Mouse (Mus musculus): ENCODE results near the gene 1700011L22Rik.

Gene 1700011L22Rik

DNA sequence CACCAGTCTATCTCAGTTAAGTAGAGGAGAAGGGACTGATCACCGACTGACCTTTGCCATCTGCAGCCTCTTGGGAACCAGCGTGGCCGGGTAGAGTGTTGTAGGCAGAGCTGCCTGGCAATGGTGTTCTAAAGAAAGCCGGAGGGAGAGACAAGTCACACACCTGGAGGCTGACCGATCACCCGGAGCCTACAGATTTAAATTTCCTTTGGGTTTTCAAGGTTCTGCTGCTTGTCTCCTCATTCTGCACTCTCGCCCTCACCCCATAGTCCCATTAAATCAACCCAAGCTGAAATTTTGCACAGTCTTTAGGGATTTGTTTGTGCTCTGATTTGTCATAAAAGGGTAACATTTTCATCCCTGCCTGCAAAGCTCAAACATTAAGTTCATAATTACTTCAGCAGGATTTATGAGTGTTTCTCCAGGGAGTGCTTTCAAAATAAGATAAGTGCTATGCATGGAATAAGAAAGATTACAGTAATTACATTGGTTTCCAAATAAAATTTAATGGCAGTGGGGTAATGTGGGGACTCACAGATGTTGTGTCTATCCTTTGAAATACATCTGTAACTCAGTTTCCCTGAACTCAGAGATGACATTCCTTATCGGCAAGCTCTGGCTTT, 19.0 kb downstream of the 1700011L22Rik start:
- no peak for DNase-seq

DNA sequence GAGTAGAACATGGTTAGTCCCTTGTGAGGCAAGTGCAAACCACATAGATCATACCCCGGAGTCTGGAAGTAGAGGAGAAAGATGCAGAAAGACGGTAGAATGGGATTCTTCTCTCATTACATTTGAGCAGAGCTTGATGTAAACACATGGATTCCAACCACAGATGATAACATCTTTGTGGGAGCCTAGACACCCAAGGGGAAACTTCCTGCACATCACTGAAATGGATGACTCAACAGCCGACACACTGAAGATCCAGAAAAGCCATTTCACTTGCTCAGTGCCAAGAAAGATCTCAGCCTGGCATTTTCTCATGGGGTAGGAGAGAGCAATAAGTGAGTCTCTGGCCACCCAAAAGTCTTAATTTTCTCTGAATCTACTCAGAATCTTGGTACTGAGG, 20.5 kb downstream of the 1700011L22Rik start:
- no peak for DNase-seq

DNA sequence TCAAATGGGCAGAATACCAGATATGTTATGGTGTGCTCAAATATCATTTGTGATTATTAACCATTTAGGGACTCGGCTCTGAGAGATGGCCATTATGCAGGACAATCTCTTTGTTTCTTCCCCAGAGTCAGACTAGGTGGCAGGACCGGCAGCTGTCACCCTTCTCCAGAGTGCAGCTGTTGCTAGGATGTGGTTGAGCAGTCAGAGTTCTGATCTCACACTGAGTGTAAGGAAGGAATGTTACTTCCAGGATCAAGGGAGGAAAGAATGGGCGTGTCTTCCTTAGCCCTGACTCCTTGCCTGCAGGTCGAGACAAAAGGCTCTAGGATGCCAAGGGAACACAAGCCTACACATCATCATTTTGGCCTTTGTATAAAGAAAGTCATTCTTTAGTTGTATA, 21.2 kb downstream of the 1700011L22Rik start:
- DNase-seq: no peak

DNA sequence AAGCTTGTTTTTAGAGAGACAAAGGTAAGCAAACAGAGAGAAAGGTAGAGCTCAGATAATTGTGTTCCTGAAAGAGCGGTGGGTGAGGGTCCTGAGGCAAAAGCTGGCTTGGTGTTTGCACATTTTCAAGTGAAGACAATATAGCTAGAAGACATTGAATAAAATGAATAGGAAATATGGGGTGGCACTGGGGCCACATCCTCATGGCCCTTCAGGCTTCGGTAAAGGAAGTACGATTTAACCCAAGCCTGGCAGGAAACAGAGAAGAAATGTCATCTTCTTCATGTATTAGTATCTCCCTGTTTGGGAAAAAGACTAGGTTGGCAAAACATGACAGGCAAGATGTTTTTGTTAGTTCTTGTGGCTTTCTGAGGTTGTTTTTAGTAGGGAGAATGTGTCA, 22.3 kb downstream of the 1700011L22Rik start:
- DNase-seq: no peak

DNA sequence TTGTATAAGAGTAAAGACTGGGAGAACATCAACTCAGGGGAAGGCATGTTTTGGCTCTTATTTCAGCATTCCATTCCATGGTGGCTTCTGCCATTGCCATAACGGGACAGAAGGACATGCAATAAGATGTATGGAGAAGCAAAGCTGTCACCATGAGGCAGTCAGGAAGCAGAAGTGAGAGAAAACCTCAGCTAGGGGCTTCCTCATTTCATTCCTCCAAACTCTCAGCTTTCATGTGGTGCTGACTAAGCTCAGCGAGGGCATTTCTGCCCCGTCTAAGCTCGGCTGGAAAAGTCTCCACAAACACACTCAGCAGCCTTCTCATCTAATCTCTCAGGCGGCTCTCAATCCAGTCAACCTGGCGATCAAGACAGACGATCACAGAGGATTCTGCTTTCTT, 22.8 kb downstream of the 1700011L22Rik start:
- no peak for DNase-seq

DNA sequence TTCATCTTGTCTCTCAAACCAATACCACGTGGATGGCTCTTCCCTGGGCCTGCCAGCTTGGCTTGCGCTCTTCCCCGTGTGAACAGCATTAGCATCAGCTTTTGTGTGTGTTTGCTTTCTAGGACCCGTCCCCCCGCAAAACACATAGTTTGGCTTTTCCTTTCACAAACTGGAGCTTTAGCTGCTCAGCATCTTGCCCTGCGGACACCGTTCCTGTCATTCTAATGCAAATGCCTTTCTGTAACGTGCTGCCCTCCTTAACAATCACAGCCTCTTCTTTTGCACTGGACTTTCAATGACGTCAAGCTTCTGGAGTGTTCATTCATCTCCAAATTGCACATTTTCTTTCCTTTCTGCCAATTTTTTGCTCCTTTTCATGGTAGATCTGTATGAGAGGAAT, 24.0 kb downstream of the 1700011L22Rik start:
- DNase-seq: no peak

DNA sequence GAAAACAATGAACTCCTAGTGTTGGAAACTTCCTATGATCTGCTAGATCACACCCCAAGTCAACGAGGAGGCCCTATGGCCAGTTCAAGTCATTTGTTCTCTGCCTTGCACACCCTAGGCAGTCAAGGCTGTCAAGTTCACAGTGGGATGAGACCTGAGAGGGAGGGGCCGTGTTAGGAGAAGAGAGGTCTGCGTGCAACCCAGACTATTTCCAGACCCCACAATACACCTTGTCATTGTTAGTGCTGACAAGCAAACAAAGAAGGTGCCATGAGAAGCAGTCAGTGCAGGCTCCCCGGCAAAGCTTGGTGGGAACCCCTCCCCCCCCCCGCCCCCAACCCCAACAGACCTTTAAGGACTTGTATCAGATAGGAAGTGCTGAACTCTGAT, 25.6 kb downstream of the 1700011L22Rik start:
- DNase-seq: peak in 1 of 2 experiments; percentile 19

DNA sequence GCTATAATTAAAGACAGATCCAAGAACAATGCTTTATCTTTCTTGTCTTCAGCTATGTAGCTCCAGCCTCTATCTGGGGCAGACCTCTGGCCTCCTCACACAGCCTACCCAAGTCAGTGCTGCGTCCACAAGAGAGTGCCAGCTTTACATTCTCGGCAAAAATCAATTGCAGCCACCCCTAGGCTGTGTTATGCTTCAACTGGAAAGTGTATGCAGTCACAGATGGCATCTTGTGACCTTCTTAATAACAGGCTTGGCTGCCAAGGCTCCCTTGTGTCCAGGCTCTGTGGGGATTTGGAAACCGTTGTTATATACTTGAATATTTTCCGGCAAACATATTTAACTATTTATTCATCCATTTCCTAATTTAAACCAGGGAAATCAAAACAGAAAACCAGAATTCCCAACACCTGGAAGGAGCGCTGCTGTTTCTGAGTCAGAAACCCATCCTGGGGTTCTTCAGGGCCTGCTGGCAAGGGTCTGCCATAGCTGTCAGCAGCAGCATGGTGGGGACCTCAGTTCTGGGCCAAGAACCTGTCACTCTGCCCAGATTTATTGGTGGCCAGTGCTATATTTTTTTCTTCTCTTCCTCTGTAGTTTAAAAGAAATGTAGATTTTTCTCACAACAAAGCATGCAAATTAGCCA, 26.1 kb downstream of the 1700011L22Rik start:
- DNase-seq: peak; percentile 59 to 68

DNA sequence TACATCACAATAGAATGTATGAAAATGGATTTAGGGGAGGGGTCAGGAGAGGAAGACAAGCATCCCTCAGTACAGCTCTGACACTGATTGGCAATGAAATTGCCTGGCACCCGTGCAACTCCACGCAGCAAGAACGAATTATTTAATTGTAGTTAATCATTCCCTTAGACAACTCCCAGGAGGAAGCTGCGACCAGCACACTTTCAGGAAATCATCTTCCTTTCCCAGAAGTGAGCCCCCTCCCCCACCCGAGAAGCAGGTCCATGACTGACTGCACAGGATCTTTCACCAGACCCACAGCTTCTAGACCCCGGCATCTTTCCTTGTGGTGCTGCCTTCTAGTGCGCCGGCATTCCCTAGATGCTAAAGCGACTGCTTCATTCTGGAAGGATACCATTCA, 36.7 kb downstream of the 1700011L22Rik start:
- DNase-seq: no peak

DNA sequence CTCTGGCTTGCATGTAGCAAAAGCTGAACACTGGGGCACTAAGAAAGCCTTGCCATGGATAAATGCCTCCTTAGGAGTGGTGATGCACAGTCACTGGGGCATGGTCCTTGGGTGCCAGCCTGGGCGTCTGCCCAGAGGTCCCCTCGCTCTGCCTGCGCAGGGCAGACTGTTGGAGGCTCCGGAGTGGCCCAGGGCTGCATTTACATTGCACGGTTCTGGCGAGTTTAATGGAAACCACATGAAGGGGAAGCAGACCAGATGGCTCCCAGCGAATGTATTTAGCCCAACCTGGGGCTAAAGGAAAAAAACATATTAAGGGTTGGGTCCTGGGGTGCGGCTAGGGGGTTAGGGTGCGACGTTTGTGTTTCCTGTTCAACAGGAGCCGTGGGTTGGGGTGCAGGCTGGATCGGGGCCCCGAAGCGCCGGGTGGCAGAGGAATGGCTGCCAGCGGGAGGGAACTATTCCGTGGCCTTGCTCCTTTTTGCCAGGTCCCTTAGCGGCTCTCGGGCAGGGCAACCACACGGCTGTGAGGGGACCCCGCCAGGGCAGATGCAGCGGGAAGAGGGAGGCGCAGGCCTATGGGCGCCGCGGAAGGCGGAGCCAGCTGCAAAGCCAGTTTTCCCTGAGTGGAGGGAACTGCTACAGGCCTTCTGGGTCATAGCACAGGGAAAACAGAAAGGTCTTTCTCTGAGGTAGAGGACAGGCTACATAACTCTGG, 38.6 kb downstream of the 1700011L22Rik start:
- DNase-seq: peak; percentile 63 to 69

DNA sequence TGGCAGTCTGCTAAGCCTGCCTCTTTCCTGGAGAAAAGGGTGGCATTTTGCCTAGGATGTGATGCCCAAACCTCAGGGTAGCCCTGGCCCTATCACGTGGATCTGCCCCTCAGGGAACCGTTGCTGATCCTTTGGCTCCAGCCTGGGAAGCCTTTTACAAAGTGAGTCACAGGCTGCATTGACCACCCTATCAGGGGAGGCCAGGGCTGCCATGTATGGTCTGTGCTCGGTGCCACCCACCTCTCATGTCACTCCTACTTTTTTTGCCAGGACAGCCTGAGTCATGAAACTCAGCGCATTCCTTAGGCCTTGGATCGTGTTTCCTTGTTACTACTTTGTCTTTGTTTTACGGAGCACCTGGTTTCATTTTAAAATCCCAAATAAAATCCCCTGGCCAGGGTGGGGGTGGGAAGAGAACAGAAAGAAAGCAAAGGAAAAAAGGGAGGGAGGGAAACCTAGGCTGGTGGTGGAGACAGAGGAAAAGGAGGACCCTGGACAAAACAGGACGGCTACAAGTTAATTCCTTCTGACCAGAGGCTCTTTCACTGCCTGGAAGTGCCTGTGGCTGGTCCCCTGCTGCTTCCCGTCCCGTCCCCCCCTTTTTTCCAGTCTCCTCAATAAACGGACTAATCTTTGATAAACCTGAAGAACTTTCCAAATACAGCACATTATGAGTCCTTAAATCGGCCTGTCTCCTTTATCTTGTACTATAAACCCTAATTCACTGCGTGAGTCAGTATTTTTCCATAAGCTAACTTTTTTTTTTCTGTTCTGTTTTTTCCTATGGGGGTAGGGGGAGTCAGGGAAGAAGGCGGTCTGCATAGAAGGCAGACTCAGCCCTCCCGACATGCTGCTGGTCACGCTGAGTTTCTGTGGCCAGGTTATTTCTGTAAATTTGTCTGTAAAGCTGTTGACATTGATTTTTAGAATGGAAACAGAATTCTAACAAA, 39.4 kb downstream of the 1700011L22Rik start:
- peak; percentile 58 to 64 for DNase-seq

DNA sequence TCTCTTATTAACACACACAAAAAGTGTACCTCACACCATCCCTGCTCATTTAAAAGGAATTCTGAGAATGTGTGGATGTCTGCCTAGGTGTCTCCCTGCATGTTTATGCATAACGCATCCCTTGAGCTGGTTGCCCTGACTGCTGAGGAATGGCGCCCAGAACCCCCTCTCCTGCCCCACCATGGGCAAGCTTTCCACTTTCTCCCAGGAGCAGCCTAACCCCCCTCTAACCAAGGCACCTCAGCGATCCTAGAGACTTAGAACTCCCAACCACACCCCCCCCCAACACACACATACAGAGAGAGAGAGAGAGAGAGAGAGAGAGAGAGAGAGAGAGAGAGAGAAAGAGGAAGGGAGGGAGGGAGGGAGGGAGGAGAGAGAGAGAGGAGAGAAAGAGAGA, 40.2 kb downstream of the 1700011L22Rik start:
- no peak for DNase-seq

DNA sequence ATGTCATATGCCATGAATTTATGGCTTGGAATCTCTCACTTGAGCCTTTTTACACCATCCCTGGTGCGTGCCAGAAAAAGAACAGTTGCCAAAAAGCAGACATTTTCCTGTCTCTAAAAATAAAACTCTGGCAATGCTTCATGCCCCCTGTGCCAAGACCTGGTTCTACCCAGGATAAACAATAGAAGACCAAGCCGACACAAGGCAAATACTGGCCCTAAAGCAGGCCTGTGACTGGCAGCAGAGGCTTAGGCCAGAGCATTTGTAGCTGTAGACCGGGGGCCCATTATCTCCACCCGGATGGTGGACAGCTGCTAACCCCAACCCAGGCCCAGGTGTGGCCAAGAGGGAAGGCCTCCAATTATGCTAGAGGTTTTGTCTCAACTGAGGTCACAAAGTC, 41.5 kb downstream of the 1700011L22Rik start:
- DNase-seq: peak; percentile 83 to 88

DNA sequence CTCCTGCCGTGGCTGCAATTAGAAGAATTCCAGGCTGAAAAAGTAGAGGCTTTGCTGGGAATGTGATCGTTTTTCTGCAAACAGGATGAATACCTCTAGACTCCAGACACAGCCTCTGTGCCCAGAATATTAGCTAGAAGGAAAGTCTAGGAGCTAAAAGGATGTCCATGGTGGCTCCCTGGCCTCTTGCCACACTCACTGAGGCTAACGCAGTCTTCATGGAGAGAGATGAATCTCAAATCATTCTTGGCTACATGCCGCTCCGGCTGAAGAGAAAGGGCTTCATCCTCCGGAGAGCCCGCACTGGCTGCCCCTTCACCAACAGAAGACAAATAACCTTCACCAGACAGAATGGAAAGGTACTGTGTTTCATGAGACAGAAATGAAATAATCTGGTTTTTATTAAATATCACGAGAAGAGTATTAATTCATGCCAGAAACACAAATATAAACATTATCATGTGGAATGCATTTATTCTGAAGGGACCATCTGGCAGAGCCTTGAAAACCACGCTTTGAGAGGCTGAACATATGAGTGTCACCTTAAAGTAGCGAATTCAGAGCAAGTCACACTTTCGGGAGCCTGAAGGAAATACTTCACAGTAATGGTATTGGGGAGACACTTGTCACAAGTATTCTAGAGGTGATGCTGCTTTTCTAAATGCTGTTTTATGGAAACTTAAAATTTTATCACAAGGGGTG, 46.8 kb downstream of the 1700011L22Rik start:
- peak; percentile 41 to 49 for DNase-seq

DNA sequence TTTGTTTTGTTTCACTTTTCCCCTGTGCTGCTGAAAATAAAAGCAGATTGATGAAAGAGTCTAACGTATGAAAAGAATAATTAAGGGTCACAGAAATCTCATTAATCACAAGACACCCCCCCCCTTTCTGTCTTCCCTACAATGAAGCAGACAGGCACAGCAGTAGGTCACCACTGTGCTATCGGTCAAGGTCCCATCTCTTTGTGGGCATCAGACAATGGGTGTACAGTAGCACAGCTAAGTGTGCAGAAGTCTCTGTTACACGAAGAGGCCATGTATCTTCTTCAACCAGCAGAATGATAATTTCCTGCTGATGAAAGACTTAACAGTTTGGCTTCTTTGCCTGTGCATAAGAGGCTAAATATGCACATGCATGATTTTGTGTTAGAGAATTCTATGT, 49.7 kb downstream of the 1700011L22Rik start:
- DNase-seq: no peak

DNA sequence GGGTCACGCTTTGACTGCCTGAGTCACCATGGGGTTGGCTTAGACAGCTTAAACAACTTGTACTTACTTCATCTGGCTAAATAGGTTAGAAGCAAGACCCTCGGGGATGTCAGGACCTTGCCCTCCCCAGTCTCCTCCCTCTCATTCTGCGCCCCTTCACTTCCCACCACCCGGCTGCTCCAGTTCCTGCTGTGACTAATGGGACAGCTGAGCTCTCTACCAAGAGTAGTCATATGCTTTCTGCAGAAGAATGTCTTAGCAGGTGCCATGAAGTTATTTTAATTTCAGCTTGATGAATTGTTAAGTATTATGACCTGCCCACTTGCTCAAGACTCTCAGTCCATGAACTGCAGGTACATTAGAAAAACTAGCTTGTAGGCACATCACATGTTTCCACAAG, 51.9 kb downstream of the 1700011L22Rik start:
- DNase-seq: no peak

DNA sequence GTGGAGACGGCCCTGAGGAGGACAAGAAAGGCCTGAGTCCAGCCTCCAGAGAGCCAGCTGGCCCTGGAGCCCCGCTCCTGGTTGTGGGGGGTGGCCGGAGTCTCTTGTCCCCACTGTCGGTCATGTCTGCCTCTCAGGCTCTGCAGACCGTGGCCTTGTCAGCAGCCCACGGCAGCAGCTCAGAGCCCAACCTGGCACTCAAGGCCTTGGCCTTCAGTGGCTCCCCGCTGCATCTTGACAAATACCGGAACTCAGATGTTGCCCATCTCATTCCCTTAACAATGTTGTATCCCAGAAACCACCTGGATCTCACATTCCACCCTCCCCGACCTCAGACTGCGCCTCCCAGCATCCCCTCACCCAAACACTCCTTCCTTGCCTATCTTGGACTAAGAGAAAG, 58.3 kb downstream of the 1700011L22Rik start:
- no peak for DNase-seq

DNA sequence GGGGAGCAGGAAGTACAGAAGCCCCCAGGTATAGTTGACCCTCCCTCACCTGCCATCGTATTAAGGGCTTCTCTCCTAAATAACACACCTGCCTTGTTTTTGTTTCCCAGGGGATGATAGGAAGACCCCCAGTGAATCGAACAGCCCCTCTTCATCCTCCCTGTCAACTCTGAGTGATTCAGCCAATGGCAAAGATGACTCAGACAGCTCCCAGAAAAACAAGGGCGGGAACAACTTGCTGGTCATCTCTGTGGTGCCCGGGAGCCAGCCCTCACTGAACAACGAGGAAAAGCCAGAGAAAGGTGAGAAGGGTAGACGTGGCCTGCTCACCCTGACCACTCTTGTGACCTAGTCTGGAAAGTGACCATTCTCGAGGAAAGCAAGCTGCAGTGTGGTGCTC, 62.9 kb downstream of the 1700011L22Rik start:
- DNase-seq: no peak

DNA sequence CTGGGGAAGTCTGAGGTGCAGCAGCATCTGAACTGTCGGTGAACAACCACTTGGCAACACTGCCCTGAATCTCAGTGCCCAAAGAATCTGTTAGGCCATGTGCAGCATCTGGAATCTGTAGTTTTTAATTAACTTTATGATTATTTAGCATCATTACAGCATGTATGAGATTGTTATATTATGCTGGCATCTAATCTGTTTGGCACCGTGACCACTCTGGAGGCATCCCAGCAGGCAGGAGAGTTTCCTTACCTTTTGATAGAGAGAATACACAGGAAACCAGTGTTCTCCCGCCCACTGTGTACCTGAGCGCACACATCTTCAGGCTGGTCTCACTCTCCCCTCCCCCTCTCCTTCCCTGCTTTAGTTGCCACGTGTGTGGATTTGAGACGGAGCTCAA, 68.7 kb downstream of the 1700011L22Rik start:
- DNase-seq: no peak

DNA sequence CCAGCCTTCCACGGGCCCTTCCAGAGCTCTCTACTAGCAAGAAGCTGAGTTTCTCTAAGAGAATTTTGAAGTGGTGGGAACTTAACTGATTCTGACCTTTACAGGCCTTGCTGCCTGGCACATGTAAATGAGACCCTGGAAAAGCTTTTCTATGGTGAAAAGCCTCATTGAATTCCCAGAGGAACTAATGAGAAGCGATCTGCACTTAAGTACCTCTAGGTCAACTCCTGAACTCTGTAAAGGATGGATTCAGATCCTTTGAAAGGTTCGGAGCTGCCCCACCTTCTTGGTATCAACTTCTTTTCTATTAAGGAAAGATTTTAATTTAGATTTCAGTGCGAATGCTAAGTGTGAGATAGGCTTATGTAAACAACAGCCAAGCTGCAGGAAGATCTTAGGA, 72.4 kb downstream of the 1700011L22Rik start:
- DNase-seq: no peak

DNA sequence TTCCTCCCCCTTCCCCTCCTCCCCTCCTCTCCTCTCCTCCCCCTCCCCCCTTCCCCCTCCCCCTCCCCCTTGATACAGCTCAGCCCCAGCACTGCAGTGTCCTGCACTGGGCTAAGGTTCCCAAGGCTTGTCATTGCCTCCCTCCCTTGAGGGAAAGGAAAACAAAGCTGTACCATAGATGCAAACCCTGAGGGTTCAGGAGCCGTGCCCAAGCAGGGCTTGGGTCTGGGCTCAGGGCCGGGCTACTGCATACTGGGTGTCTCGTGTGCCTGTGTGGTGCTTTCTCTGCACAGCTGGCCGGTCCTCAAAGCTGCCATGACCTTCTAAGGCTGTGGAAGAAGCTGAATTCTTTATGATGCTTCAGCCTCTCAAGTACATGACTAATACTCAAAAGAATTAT, 74.8 kb downstream of the 1700011L22Rik start:
- DNase-seq: no peak

DNA sequence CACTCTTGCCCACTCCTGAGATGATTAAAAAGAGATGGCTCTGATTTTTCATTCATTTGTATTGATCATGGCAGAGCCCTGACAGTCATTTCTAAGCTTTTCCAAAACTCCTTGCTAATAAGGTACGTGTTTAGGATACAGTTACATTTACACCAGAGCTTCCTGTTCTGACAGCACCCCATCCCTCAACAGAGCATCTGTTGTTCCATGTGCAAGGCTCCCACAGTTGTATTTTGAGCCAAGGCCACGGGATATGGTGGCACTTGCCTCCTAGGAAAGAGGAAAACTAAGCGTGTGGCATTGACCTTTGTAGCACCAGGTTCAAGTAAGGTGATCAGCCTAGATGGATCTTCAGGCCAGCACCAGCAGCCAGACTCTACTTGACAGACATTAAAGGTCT, 83.1 kb downstream of the 1700011L22Rik start:
- DNase-seq: no peak
